Mouse (Mus musculus) spleen, adult 2 months (tissue): Measurements from ENCODE around the gene Amfr. TPM values are rescaled to one million over a fixed set of nuclear protein-coding genes. Genes with fewer than 3 reads are reported as not detected.

Source experiments
- DNase-seq, 2 experiments: peaks; one replicate each; pipeline versions ENCODE4 v3.0.0 to v3.0.0-alpha.2; 2012 to 2021; ENCODE audit warnings: low spot score in 2 of 2, low read depth in 1 of 2
- H3K27ac ChIP-seq: fragments of 200-500 bp; 2 replicates; pipeline ENCODE4 v1.5.1; 2012; ENCODE audit warnings: low read length, inconsistent platforms; ENCODE audit not compliant: insufficient read depth
- H3K27me3 ChIP-seq: fragments of 200-500 bp; 2 replicates; pipeline ENCODE4 v1.6.1; 2012; ENCODE audit warnings: mild to moderate bottlenecking, moderate library complexity, low read length, inconsistent platforms; ENCODE audit not compliant: control insufficient read depth, insufficient read depth
- H3K36me3 ChIP-seq: fragments of 200-500 bp; 2 replicates; pipeline ENCODE4 v1.6.1; 2012; ENCODE audit warnings: mild to moderate bottlenecking, low read length, inconsistent platforms; ENCODE audit not compliant: control insufficient read depth, insufficient read depth
- H3K4me1 ChIP-seq: fragments of 200-500 bp; 2 replicates; pipeline ENCODE4 v1.6.1; 2011; ENCODE audit warnings: inconsistent platforms; ENCODE audit not compliant: control insufficient read depth, insufficient read depth, insufficient read length
- H3K4me3 ChIP-seq: fragments of 200-500 bp; 2 replicates; pipeline ENCODE4 v1.5.1; 2011; ENCODE audit warnings: mild to moderate bottlenecking, inconsistent platforms; ENCODE audit not compliant: insufficient read depth, insufficient read length; ENCODE audit errors: extremely low read depth
- CTCF ChIP-seq: fragments of 200-500 bp; IDR thresholded peaks from 2 replicates; pipeline ENCODE4 v1.5.1; 2011; ENCODE audit warnings: mild to moderate bottlenecking, inconsistent platforms; ENCODE audit not compliant: insufficient read depth, insufficient read length, insufficient replicate concordance; ENCODE audit errors: extremely low read depth
- POLR2A ChIP-seq: fragments of 200-500 bp; IDR thresholded peaks from 2 replicates; pipeline ENCODE4 v1.6.1; 2011; ENCODE audit warnings: low read depth, low read length, inconsistent platforms
- WGBS: fragments of 180-500 bp; shearing (Covaris S2); methylation state at CpG from one replicate; pipeline ENCODE4 v1.1.7; 2018; 5-methylcytosine and 5-hydroxymethylcytosine counted together
- polyA plus RNA-seq: library from polyadenylated mRNA; depleted of rRNA; stranded (reverse); fragments of >200 nt; gene quantifications from 2 replicates; pipeline ENCODE4 v1.2.3, GENCODE M21; 2012; rRNA removed

The Amfr gene
- polyA plus RNA-seq: 70.4 and 76.9 TPM in 2 replicates

DNA sequence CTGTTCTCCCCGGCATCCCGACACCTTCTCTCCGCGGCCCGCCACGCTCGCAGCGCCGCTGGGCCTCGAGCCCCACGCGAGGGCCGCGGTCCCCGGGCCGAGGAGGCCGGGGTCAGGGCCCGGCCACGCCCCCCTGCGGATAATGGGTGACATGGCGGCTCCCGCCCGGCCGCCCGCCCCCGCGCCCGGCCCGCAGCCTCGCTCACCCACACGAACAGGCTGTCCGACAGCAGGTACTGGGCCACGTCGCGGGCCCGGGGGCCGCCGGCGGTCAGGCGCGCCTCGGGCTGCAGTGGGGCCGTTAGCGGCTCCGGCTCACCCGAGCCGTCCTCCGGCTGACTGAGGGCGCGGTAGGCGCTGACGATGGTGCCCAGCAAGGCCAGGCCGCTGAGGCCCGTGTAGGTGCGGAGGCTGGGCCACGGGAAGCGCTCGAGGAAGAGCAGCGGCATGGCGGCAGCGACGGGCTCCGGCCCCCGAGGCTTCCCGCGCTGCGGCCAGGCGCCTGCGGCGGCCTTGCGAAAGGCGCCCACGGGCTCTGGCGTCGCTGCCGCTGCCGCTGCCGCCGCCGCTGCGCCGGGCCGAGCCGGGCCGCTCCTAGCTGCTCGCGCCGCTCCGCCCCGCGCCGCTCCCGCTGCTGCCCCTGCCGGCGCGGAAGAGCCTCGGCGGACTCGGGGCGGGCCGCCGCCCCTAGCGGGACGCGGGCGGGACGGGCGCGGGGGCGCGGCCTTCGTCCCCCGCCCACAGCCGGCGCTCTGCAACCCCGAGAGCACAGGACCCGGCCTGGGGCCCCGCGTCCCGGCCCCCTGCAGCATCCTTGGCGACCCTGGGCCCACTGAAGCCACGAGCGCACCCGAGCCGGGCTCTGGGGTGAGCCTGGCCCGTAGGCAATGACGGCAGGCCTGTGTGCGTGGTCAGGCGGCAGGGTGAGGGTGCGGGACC lies at the start of gene Amfr:
Amfr (minus strand) TSS at position 830 of the 939 bp plus-strand sequence.
- Histone ChIP-seq H3K4me1 (peaks cover 11% of the 10 kb centered on the region), H3K27ac (peak within 1 kb of the TSS; percentile 94), H3K4me3 (peak within 1 kb of the TSS; percentile 95), H3K27me3 (no peaks in the 10 kb centered on the region), H3K36me3 (no peaks in the 10 kb centered on the region)
- WGBS: 1% methylated on average over 126 of the region's 130 CpGs
- DNase-seq: peak; percentile 49 to 54
- TF ChIP-seq CTCF (peak; percentile 20; the same call in 1 of the 2 replicates), POLR2A (no peak; the same call in 1 of the 2 replicates)

- no peaks in the 10 kb centered on the region for H3K4me1 ChIP-seq
- TF ChIP-seq POLR2A (no peak), CTCF (peak; percentile 51; the same call in 1 of the 2 replicates)
- H3K27ac ChIP-seq: no peak overlapping the region
- H3K36me3 ChIP-seq: peaks cover 13% of the 10 kb centered on the region; the same call in 1 of the 2 replicates
- H3K27me3 ChIP-seq: no peaks in the 10 kb centered on the region
- no peak overlapping the region for H3K4me3 ChIP-seq
- WGBS: 87% methylated on average over 6 of the region's 6 CpGs
- DNase-seq: peak in 1 of 2 experiments; percentile 18
Observed at GRCm38 (mm10) chr8:94057157-94057854, 44.7 kb upstream of the Amfr start.

GRCm38 (mm10) chr8:94052696-94053095 lies 40.1 kb upstream of the Amfr start:
- Histone ChIP-seq H3K36me3 (peaks cover 14% of the 10 kb centered on the region; the same call in 1 of the 2 replicates), H3K27ac (no peak overlapping the region), H3K4me3 (no peak overlapping the region), H3K4me1 (no peaks in the 10 kb centered on the region), H3K27me3 (no peaks in the 10 kb centered on the region)
- DNase-seq: no peak
- 91% methylated on average over 12 of the region's 12 CpGs for WGBS
- no peak for TF ChIP-seq POLR2A
- no peak for TF ChIP-seq CTCF

- H3K27ac ChIP-seq: no peak overlapping the region
- no peaks in the 10 kb centered on the region for H3K4me1 ChIP-seq
- H3K27me3 ChIP-seq: no peaks in the 10 kb centered on the region
- no peak for DNase-seq
- TF ChIP-seq POLR2A (no peak), CTCF (no peak)
- peaks cover 3% of the 10 kb centered on the region; the same call in 1 of the 2 replicates for H3K36me3 ChIP-seq
- 89% methylated on average over 2 of the region's 2 CpGs for WGBS
- no peak overlapping the region for H3K4me3 ChIP-seq
Observed at GRCm38 (mm10) chr8:94047845-94048244, 35.2 kb upstream of the Amfr start.

- 6% methylated on average over 15 of the region's 15 CpGs for WGBS
- Histone ChIP-seq H3K27me3 (no peaks in the 10 kb centered on the region), H3K4me3 (peak overlapping the region; percentile 97), H3K27ac (no peak overlapping the region), H3K36me3 (peaks cover 1% of the 10 kb centered on the region; the same call in 1 of the 2 replicates), H3K4me1 (peaks cover 6% of the 10 kb centered on the region)
- no peak for DNase-seq
- TF ChIP-seq POLR2A (no peak), CTCF (no peak)
Observed at GRCm38 (mm10) chr8:94037806-94038205, 25.2 kb upstream of the Amfr start.

DNA sequence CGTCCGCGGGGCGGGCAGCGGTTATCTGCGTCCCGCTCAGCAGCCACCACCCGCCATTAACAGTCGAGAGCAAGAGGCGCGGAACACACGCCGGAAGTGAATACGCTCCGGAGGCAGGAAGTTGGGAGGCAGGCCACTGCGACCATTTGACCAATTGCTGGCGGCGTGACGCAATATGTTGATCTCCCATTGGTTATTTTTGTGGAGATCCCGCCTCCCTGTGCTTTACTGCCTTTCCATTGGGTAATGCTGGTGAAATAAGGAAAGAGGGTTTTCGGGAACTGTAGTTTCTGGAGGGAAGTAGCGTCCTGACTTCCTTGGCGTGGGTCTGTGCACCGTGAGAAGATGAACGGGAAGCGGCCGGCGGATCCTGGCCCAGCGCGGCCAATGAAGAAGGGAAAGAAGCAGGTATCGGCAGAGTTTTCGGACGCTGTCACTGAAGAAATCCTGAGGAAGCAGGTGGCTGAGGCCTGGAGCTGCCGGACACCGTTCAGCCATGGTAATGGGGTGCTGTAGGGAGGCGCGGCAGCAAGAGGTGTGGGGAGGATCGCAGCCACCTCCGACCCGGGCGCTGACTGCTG lies 24.4 kb upstream of the Amfr start, which contains the start of the genes Nudt21 and Ogfod1:
Nudt21 (minus strand) TSS at position 88 of the 581 bp plus-strand sequence.
Ogfod1 (plus strand) TSS at position 255 of the 581 bp plus-strand sequence.
- WGBS: under 1% methylated on average over 41 of the region's 41 CpGs
- H3K4me3 ChIP-seq: peak within 1 kb of the TSS; percentile 97
- TF ChIP-seq POLR2A: no peak
- no peak for TF ChIP-seq CTCF

More for the DNA sequence above, 24.4 kb upstream of the Amfr start, which contains the start of the genes Nudt21 and Ogfod1:
- peaks cover 1% of the 10 kb centered on the region; the same call in 1 of the 2 replicates for H3K36me3 ChIP-seq
- peak; percentile 89 to 98 for DNase-seq
- peaks cover 6% of the 10 kb centered on the region for H3K4me1 ChIP-seq
- peak within 1 kb of the TSS; percentile 71 for H3K27ac ChIP-seq
- no peaks in the 10 kb centered on the region for H3K27me3 ChIP-seq
